Mouse (Mus musculus): ENCODE measurements around the gene C1qtnf7.

C1qtnf7 gene

GRCm38 (mm10) chr5:43608073-43608472, 92.7 kb downstream of the C1qtnf7 start:
- in situ Hi-C loops (cut with MseI, MboI): no loop called here

DNA sequence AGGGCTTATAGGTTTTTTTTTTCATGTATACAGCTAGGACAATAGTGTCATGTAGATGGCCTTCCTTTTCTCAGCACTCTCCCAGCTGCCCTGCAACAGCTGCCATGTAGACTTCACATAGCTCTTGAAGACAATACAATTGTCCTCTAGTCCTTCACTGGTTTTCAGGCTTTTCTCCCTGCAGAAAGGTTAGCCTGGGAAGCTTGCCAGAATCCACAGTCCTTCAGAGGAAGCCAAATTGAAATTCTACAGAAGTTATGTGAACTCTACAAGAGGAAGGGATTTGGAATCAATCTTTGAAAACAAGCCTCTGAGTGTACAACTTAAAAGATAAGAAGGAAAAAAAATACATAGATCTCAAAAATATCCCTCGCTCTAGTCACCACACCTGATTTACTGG, 94.4 kb downstream of the C1qtnf7 start:
- in situ Hi-C loops (cut with MseI, MboI): no loop called here

DNA sequence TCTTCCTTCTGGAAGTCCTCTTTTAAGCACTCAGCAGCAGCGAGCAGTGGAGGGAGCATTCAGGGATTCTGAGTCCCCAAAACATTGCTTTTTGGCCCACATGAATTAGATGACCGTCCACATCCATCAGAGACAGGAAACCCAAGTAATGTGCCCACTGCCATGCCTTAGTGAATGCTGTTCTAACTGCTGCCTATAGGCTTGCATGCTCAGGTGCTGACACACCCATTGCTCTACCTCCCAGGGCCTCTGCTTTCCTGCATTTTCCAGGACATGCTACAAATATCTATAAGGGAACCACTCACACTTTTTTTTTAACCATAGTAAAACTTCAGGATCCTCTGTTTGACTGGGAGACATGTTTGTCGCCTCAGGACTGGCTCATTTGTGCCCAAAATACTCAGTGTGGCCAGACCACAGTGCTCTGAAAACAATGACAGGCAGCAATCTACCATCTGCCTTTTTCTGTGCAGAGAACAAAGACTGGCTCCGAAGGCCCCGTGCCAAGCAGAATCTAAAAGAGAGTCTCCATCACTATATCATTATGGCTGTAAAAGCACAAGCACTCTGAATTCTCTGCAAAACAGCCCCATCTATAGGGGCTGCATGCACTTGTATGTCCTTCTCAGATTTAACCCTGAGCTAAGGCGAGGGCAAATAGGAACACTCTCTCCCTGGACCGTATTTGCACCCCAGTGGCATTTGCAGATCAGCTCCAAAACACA, 106.4 kb downstream of the C1qtnf7 start:
- in situ Hi-C loops (cut with MseI, MboI): no loop called here

DNA sequence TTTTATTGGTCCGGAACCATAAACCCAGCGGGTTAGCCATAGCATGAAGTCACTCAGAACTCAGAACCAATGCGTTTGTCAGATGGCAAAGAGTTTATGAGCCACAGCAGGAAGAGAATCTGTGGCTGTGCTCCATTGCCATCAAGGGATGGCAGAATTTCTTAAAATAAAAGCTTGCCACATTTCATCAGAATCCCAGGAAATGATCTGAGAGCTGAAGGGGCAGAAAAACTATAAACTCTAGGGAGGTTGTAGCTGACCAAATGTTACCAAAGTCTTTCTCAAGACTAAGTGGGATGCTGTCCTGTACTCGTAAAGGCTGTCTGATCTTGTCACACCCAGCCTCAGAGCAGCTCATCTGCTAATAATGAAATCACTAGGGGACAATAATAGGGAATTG, 110.1 kb downstream of the C1qtnf7 start:
- in situ Hi-C loops (cut with MseI, MboI): no loop called here

DNA sequence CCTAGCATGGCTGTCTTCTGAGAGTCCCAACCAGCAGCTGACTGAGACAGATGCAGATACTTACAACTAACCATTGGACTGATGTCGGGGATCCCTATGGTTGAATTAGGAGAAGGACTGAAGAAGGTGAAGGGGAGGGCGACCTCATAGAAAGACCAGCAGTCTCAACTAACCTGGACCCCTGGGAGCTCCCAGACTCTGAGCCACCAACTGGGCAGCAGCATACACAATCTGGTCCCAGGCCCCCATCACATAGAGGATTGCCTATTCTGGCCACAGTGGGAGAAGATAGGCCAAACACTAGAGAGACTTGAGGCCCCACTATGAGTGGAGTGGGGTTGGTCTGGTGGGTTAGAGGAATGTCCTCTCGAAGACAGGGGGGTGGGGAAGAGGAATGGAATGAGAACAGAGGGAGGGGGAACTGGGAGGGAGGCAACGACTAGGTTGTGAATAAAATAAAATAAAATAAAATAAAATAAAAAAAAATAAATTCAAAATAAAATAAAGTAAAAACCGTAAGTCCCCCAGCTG, 118.8 kb downstream of the C1qtnf7 start:
- in situ Hi-C loops (cut with MseI, MboI): loop anchor here (5.0 kb wide), 1 partner anchor 212 kb away; no protein-coding TSS in a partner anchor

DNA sequence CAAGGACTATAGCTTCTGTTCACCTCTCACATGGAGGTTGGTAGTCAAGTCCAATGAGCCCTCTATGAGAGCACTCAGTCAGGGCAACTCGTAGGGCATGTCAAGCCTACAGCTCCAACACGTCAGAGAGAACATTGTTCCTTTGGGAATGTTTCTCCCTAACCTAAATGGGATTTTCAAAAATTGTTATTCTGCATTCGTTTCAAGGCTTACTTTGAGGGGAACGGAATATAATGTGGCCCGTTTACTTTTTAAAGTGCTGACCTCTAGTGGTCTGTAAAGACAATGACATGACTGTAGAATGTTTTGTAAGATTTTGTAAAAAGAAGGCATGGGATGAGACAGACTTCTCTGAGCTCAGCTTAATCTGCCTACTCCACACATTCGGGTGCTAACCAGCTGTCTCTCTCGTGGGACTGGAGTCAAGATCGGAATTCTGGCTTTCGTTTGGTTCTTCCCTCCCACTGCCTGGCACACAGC, 119.3 kb downstream of the C1qtnf7 start:
- in situ Hi-C loops (cut with MseI, MboI): loop anchor here (5.0 kb wide), 1 partner anchor 212 kb away; no protein-coding TSS in a partner anchor

GRCm38 (mm10) chr5:43645020-43645419, 129.7 kb downstream of the C1qtnf7 start:
- in situ Hi-C loops (cut with MseI, MboI): no loop called here

- in situ Hi-C loops (cut with MseI, MboI): no loop called here
These were observed 131.9 kb downstream of the C1qtnf7 start for GRCm38 (mm10) chr5:43647098-43647774.

- in situ Hi-C loops (cut with MseI, MboI): no loop called here
These were observed 146.2 kb downstream of the C1qtnf7 start for GRCm38 (mm10) chr5:43661498-43661897.

DNA sequence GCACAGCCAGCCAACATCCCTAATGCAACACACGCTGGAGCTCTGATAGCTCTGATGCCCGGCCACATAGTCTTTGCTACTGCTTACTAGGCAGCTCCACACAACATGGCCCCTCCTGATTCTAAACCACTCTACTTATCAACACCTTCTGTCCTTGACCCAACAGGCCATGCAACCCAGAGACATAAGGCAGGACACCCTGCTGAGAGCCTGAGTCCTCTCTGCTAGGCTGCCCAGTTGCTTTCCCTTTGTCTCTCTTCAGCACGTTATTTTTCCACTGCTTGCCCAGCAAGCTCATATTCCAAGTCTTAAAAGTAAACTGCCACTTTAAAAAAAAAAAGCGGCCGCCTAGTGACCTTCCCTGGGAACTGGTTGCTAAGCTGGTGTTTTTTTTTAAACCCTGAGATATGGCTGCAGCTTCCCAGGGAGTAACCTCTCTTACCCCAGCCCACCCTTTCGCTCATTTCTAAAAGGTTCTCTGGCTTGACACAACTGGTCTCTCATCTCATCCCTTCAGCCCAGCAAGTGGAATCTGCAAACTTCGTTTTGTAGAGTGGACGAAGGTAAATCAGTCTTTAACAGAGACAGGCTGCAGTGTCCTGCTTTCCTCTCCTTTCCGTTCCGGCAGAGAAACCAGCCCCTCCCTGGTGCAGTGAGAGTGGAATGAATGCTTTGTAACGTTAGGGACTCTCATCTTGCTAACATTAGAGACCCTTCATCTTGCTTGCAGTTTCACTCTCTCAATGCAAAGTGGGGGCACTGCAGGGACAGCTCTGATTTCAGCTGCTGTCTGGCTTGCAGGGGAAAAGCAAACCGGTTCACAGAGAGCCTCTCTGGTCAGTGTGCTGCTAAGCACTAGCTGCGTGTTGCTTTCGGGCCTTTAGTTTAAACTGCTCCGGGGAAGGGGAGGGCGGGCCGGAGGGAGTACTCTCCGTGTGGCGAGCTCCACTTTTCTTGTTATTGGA, 146.9 kb downstream of the C1qtnf7 start, which contains the start of gene Cc2d2a:
Gene Cc2d2a (plus strand): TSS at position 350 of the 965 bp plus-strand sequence.
- in situ Hi-C loops (cut with MseI, MboI): no loop called here

- in situ Hi-C loops (cut with MseI, MboI): no loop called here
These were observed 148.2 kb downstream of the C1qtnf7 start for GRCm38 (mm10) chr5:43663531-43663930.

DNA sequence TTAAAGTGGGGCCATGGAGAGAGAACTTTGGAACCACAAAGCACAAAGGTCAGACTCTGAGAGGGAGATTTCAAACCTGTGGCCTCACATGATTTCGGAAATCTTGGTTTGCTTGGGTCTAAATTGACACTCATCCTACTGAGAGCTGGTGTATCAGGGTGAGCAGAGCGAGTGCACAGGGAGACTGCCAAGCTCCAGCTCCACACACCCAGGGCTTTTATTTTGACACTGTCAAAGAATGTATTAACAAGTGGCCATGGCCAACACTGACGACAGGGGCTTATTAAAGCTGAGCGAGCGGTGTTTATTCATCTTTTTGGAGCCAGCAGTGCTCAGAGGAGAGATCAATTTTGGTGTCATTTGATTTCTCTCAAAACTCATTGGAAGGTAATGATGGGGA, 149.8 kb downstream of the C1qtnf7 start:
- in situ Hi-C loops (cut with MseI, MboI): no loop called here

Data from mouse trophoblast stem cell (cell line).